Mouse (Mus musculus) hindbrain, postnatal 0 days (tissue): ENCODE measurements around the gene Col23a1. TPM values are rescaled to one million over a fixed set of nuclear protein-coding genes. Genes with fewer than 3 reads are reported as not detected.

ENCODE experiments used
- ATAC-seq: fragments of 200-750 bp; cut with Nextera tagmentation; 2 replicates; pipeline ENCODE4 v1.8.0; 2017; ENCODE audit warnings: mild to moderate bottlenecking, moderate TSS enrichment, moderate library complexity
- DNase-seq: peaks from one replicate; pipeline ENCODE4 v3.0.0-alpha.2; 2015; ENCODE audit warnings: low spot score
- H3K27ac ChIP-seq: fragments of 300-500 bp; sonication (generic); 2 replicates; pipeline ENCODE4 v1.5.1; 2014; ENCODE audit warnings: mild to moderate bottlenecking
- H3K27me3 ChIP-seq: fragments of 300-500 bp; sonication (generic); 2 replicates; pipeline ENCODE4 v1.6.1; 2014; ENCODE audit warnings: low read length, mixed read lengths; ENCODE audit not compliant: insufficient read depth
- H3K36me3 ChIP-seq: fragments of 300-500 bp; sonication (generic); 2 replicates; pipeline ENCODE4 v1.6.1; 2014; ENCODE audit warnings: low read length, mixed read lengths; ENCODE audit not compliant: insufficient read depth
- H3K4me1 ChIP-seq: fragments of 300-500 bp; sonication (generic); 2 replicates; pipeline ENCODE4 v1.6.1; 2014; ENCODE audit warnings: antibody characterized with exemption, low read length, mixed read lengths; ENCODE audit not compliant: insufficient read depth
- H3K4me2 ChIP-seq: fragments of 300-500 bp; sonication (generic); 2 replicates; pipeline ENCODE4 v1.6.1; 2014; ENCODE audit warnings: low read depth, mild to moderate bottlenecking, low read length, moderate library complexity, mixed read lengths
- H3K4me3 ChIP-seq: fragments of 300-500 bp; sonication (generic); 2 replicates; pipeline ENCODE4 v1.5.1; 2014; ENCODE audit warnings: low read length
- H3K9ac ChIP-seq: fragments of 300-500 bp; sonication (generic); replicated peaks from 2 replicates; pipeline ENCODE4 v1.6.1; 2014; ENCODE audit warnings: mild to moderate bottlenecking, low read length, moderate library complexity, mixed read lengths
- H3K9me3 ChIP-seq: fragments of 300-500 bp; sonication (generic); 2 replicates; pipeline ENCODE4 v1.6.1; 2016; ENCODE audit warnings: low read length, mixed read lengths
- CTCF ChIP-seq: IDR thresholded peaks from 2 replicates; pipeline ENCODE4 v1.5.1; 2016; ENCODE audit warnings: antibody characterized with exemption, control low read depth, low read depth
- WGBS: fragments of 180-500 bp; shearing (Covaris S2); extraction: QIAGEN DNeasy Blood & Tissue Kit; methylation state at CpG from one replicate; pipeline ENCODE4 v1.1.7; 2014; 5-methylcytosine and 5-hydroxymethylcytosine counted together
- polyA plus RNA-seq: library from polyadenylated mRNA; unstranded; fragments of >200 nt; fragmentation: Nextera tagmentation; extraction: Ambion mirVana; gene quantifications from 2 replicates; pipeline ENCODE4 v1.2.1, GENCODE M21; 2015
- total RNA-seq: library from RNA; depleted of rRNA; stranded (reverse); fragments of >200 nt; gene quantifications from 2 replicates; pipeline ENCODE4 v1.2.3, GENCODE M21; 2014

Gene Col23a1
- total and polyA plus RNA-seq, 2 experiments from 2014 or later = 9.5 to 17.7 TPM

DNA sequence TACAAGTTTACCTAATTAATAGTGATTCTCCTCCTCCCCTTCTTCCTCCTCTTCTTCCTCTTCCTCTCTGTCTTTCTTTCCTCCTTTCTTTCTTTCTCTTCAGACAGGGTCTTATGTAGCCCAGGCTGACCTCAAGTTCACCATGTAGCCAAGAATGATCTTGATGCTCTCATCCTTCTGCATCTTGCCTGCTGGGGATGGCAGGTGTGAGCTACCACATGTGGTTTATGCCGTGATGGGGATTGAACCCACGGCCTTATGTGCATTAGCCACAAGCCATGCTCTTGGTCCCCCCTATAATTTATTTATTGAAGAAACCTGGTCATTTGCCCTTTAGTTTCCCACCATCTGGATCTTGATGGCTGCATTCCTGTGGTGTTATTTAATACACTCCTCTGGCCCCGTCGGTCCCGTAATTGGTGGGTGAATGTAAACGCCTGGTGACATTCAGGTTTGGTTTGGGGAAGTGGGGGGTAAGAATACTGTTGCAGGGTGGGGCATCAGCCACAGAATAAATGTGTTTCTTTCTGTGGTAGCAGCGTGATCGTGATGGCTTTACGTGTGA is 104.7 kb downstream of the Col23a1 start:
- no peak for ATAC-seq
- Histone ChIP-seq H3K9me3 (no peaks in the 10 kb centered on the region), H3K36me3 (no peaks in the 10 kb centered on the region), H3K4me2 (no peak overlapping the region), H3K9ac (no peak overlapping the region), H3K4me1 (peaks cover 8% of the 10 kb centered on the region), H3K27ac (no peak overlapping the region), H3K27me3 (no peaks in the 10 kb centered on the region), H3K4me3 (no peak overlapping the region)
- no peak for DNase-seq
- WGBS = 89% methylated on average over 9 of the region's 9 CpGs
- no peak for TF ChIP-seq CTCF

DNA sequence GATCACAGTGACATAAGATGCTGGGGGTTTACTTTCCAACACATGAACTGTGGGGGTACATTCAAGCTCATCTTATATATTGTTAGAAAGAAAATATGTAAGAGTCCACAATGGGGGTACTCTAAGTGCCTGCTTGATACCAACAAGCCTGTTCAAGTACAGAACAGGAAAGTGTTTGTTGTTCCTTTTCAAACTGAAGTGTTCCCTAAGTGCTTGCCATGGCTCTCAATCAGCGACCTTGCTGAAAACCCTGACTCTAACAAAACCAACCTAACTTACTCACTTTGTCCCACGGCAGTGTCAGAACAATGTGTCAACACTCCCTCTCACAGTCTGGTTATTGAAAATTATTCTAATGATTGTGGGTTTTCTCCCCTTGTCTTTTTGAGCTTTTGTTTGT is 106.7 kb downstream of the Col23a1 start:
- Histone ChIP-seq H3K9ac (no peak overlapping the region), H3K4me2 (no peak overlapping the region), H3K9me3 (no peaks in the 10 kb centered on the region), H3K4me1 (no peaks in the 10 kb centered on the region), H3K27ac (no peak overlapping the region), H3K36me3 (no peaks in the 10 kb centered on the region), H3K4me3 (no peak overlapping the region), H3K27me3 (no peaks in the 10 kb centered on the region)
- 76% methylated on average over 2 of the region's 2 CpGs for WGBS
- DNase-seq (no peak), ATAC-seq (no peak)
- no peak for TF ChIP-seq CTCF

DNA sequence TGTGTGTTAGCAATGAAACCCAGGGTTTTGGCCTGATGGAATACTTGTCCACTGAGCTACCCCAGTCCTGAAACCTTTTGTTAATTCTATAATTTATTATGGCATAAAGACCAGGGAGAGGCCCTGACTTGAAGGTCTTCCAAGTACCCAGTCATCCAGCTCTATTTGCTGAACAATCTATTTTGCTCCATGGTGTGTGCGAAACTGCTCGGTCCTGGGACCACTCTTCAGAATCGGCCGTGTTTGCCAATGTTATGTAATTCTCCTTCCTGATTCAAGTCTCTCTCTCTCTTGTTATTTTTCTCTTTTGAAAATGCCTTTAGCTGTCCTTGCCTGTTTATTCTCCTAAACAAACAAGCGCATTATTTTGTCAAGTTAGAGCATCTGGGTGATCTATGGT is 108.4 kb downstream of the Col23a1 start:
- Histone ChIP-seq H3K36me3 (no peaks in the 10 kb centered on the region), H3K4me1 (no peaks in the 10 kb centered on the region), H3K9ac (no peak overlapping the region), H3K4me3 (no peak overlapping the region), H3K27ac (no peak overlapping the region), H3K4me2 (no peak overlapping the region), H3K27me3 (no peaks in the 10 kb centered on the region), H3K9me3 (no peaks in the 10 kb centered on the region)
- TF ChIP-seq CTCF = no peak
- WGBS = 69% methylated on average over 5 of the region's 5 CpGs
- ATAC-seq = no peak
- DNase-seq = no peak

DNA sequence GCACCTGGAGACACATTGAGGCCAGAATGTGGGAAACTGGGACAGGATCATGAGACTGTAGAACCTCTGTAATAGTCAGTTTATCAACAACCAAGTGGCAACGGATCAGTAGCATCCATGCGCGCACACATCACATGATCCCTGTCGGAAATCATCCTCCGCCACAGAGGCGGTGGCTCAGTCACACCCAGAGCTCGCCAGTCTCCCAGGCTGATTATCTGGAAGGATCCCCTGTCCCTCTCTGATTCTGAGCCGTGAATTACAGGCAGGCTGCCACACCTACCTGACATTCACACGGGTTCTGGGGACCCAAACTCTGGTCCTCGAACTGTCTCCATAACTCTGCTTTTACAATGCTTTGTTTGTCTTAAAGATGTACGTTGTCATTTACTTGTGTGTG is 110.6 kb downstream of the Col23a1 start:
- no peak overlapping the region for H3K9ac ChIP-seq
- no peaks in the 10 kb centered on the region for H3K9me3 ChIP-seq
- H3K27ac ChIP-seq = no peak overlapping the region
- no peaks in the 10 kb centered on the region for H3K27me3 ChIP-seq
- no peak for TF ChIP-seq CTCF
- no peaks in the 10 kb centered on the region for H3K36me3 ChIP-seq
- WGBS = 86% methylated on average over 11 of the region's 11 CpGs
- no peak overlapping the region for H3K4me2 ChIP-seq
- no peak overlapping the region for H3K4me3 ChIP-seq
- no peak for DNase-seq
- no peak for ATAC-seq
- H3K4me1 ChIP-seq = no peaks in the 10 kb centered on the region

DNA sequence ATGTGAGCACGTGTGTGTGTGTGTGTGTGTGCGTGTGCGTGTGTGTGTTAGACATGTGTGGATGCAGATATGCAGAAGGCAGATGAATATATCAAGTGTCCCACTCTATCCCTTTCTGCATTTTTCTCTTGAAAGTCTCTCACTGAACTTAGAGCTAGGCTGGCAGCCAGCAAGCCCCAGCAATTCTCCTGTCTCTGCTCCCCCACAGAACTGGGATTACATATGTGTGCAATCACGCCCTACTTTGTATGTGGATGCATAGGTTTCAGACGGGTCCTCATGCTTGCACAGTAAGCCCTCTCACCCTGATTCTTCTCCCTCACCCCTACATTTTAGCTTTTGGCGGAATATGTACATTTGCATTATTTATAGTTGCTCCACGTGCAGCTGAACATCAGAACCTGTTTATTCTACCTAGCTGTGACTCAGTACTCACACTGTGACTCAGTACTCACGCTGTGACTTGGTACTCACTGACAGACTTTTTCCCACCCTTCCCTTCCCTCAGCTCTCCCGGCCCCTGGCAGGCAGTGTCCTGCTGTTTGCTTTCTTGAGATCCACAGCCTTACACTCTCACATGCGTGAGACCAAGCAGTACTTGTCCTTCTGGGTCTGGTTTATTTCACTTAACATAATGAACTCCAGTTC is 111.9 kb downstream of the Col23a1 start:
- H3K9ac ChIP-seq = no peak overlapping the region
- no peak for TF ChIP-seq CTCF

DNA sequence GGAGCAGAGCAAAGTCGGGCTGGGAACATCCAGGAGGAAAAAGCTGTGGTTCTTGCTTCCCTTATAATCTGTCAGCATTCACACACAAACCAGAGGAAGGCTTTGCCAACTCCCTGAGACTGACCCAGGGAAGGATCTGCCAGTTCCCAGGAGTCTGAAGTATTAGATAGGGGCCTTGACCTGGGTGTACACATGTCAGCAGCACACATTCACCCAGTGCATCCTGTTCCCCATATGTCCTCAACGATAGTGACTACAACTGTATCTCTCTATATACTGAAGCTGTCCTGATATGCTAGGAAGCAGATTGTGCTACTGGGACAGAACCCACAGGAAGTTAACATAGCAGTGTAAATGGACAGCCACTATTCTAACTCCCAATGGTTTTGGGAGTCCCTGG is 114.2 kb downstream of the Col23a1 start:
- no peak overlapping the region for H3K27ac ChIP-seq
- no peaks in the 10 kb centered on the region for H3K4me1 ChIP-seq
- H3K27me3 ChIP-seq = no peaks in the 10 kb centered on the region
- TF ChIP-seq CTCF = no peak
- H3K4me3 ChIP-seq = no peak overlapping the region
- no peak overlapping the region for H3K9ac ChIP-seq
- H3K4me2 ChIP-seq = no peak overlapping the region
- WGBS = 77% methylated on average over 2 of the region's 2 CpGs
- no peak for DNase-seq
- no peaks in the 10 kb centered on the region for H3K9me3 ChIP-seq
- H3K36me3 ChIP-seq = no peaks in the 10 kb centered on the region
- ATAC-seq = no peak

More for the DNA sequence above, 111.9 kb downstream of the Col23a1 start:
- DNase-seq (no peak), ATAC-seq (no peak)
- Histone ChIP-seq H3K9me3 (no peaks in the 10 kb centered on the region), H3K27ac (no peak overlapping the region), H3K4me2 (no peak overlapping the region), H3K4me3 (no peak overlapping the region), H3K4me1 (no peaks in the 10 kb centered on the region), H3K36me3 (no peaks in the 10 kb centered on the region), H3K27me3 (no peaks in the 10 kb centered on the region)
- 77% methylated on average over 10 of the region's 10 CpGs for WGBS

DNA sequence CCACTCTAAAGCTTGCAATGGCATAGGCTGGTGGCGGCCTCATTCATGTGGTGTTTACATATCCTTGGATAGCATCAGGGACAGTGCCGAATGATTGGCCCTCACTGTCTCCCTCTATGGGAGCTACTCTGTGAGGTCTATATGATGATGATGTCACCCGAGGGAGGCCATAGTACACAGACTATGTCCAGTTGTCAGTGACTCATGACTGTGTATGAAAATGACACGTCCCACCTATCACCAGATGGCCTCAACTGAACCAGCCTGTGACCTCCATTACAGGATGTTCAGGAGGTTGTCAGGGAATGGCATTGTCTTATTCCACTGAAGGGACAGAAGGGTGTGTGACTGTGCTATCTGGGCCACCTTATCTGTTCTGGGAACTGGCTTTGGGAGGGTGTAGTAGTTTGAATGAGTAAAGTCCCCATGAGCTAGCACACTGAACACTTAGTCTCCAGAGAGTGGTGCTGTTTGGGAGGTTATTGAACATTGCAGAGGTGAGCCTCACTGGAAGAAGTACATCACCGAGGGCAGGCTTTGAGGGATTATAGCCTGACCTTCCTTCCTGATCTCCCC is 115.2 kb downstream of the Col23a1 start:
- no peak for ATAC-seq
- Histone ChIP-seq H3K4me2 (no peak overlapping the region), H3K4me1 (no peaks in the 10 kb centered on the region), H3K27me3 (no peaks in the 10 kb centered on the region), H3K27ac (no peak overlapping the region), H3K9me3 (no peaks in the 10 kb centered on the region), H3K36me3 (no peaks in the 10 kb centered on the region), H3K4me3 (no peak overlapping the region), H3K9ac (no peak overlapping the region)
- TF ChIP-seq CTCF = no peak
- DNase-seq = no peak
- 90% methylated on average over 5 of the region's 5 CpGs for WGBS
